ENCODE assay signal across 10 mouse cellular contexts in the genomic region with DNA sequence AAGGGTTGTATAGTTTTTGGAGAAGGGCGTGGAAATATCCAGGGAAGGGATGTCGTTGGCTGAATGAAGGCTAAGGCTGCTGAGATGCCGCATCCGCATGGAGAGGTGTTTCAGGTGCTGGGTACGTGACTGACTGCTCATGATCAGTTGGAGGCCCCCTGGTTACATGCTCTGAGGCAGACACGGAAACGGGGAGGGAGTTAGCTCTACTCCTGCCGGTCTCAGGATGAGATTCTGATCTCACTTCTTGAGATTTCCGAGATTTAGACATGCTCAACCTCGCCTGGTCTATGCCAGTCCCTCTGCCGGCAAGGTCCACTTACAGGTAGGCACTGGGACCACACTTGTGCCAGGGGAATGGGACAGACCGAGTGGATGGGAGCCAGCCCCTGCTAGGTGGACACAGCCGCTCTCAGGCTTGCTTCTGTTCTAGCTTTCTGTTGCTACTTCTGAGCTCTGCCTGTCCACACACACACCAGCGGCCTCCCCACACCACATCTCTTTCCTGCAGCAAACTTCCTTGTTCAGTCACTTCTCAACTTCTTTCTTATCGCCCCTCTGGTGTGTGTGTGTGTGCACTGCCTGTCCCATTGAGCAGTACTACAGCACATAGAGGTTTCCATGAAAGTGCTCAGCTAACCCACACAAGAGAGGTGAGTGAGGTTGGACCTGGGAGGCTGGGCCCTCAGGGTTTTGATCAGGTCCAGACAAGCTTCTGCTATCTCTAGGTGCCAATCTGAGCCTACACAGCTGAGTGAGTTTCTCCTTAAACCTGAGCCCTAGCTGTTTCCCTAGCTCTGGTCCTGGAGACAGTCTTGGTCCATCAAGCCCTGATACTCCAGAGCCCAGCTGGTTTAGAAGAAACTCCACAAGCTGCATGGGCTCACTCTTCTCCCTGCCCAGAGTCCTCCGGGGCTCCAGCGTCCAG. TPM values are rescaled to one million over a fixed set of nuclear protein-coding genes. Genes with fewer than 3 reads are reported as not detected.
DNase-seq lines count a peak whose midpoint lies in the region; ATAC-seq and TF ChIP-seq lines count a peak whose summit lies in the region.
"Had no signal": no experiment of that assay in that cellular context is flagged by ENCODE, and none has a peak within 500 bp of the region (broad histone marks: within the 10 kb centered on the region; RNA-seq: fewer than 3 reads in every experiment).

No protein-coding gene starts in this region.

- no peak for TF ChIP-seq RAD21 in CH12.LX (IDR thresholded peaks at IDR 0.05; ENCODE audit: low read depth, low read length)

- H3K36me3 ChIP-seq in CH12.LX (replicated peaks in 1 of 2; ENCODE audit: control insufficient read depth in 1 of 2, insufficient read depth in 1 of 2, low read length in 1 of 2): peaks cover 0 to 32% of the 10 kb centered on the region in 2 experiments
- H3K36me3 ChIP-seq in midbrain, embryonic 11.5 days (ENCODE audit: control insufficient read depth, insufficient read depth, low read length): peaks cover under 1% of the 10 kb centered on the region; the same call in 1 of the 2 replicates

- H3K27me3 ChIP-seq in CH12.LX (replicated peaks): no peaks in the 10 kb centered on the region
- H3K27me3 ChIP-seq in midbrain, embryonic 11.5 days (ENCODE audit: control insufficient read depth, insufficient read depth, low read length): no peaks in the 10 kb centered on the region; the same call in 1 of the 2 replicates

- in situ Hi-C loops in CH12.LX (cut with MboI; ENCODE audit: low pct_ligation_motif_present, low pct_unique_long_range_greater_than_20kb, low sequenced_read_pairs): no loop called here

- H3K4me1 ChIP-seq in CH12.LX (ENCODE audit: control insufficient read depth in 1 of 2, insufficient read depth in 2 of 2): peaks cover 55 to 94% of the 10 kb centered on the region in 2 experiments
- peaks cover 28% of the 10 kb centered on the region for H3K4me1 ChIP-seq in midbrain, embryonic 11.5 days (ENCODE audit: control insufficient read depth, insufficient read depth, low read length)

- dilution Hi-C loops in CH12.LX (cut with MboI; ENCODE audit: extremely low pct_ligation_motif_present, extremely low pct_unique_long_range_greater_than_20kb, low sequenced_read_pairs): no loop called here

- TF ChIP-seq CTCF in layer of hippocampus, adult 2 months (conservative IDR thresholded peaks at IDR 0.05): no peak
- no peak for TF ChIP-seq CTCF in CH12.LX (conservative IDR thresholded peaks at IDR 0.05 in 1 of 2, IDR thresholded peaks at IDR 0.05 in 1 of 2; ENCODE audit: low read depth in 2 of 2, low read length in 2 of 2)

- no peak for TF ChIP-seq POLR2A in CH12.LX (IDR thresholded peaks at IDR 0.05; ENCODE audit: low read depth, low read length)

- no peak for TF ChIP-seq EP300 in CH12.LX (IDR thresholded peaks at IDR 0.05; ENCODE audit: low read length)

- no peak overlapping the region for H3K4me2 ChIP-seq in CH12.LX (ENCODE audit: insufficient read depth, low read depth, poor library complexity, severe bottlenecking)
- no peak overlapping the region for H3K4me2 ChIP-seq in midbrain, embryonic 11.5 days
- H3K4me2 ChIP-seq: heart, embryonic 13.5 days had no signal

- peak overlapping the region; percentile 87 for H3K27ac ChIP-seq in layer of hippocampus, adult 2 months
- H3K27ac ChIP-seq in CH12.LX (ENCODE audit: insufficient read depth, low read depth): peak overlapping the region; percentile 10; the same call in 1 of the 2 replicates
- H3K27ac ChIP-seq in midbrain, embryonic 11.5 days (ENCODE audit: low read depth, low read length): peak overlapping the region; percentile 73

- H3K9ac ChIP-seq in CH12.LX (ENCODE audit: insufficient read depth, low read depth): no peak overlapping the region
- no peak overlapping the region for H3K9ac ChIP-seq in midbrain, embryonic 11.5 days (ENCODE audit: low read length)
- H3K9ac ChIP-seq: heart, embryonic 13.5 days had no signal

- no peak for DNase-seq in layer of hippocampus, adult 2 months (ENCODE audit: low spot score in 2 of 2)
- no peak for DNase-seq in layer of hippocampus, adult 11-12 months (ENCODE audit: low spot score)
- no peak for DNase-seq in CH12.LX (ENCODE audit: extremely low read depth)
- no peak for DNase-seq in midbrain, embryonic 11.5 days (ENCODE audit: low spot score, missing footprints)
- DNase-seq in ovary, postnatal 10 days (ENCODE audit: low spot score): no peak
- no peak for DNase-seq in adrenal gland, postnatal 10 days
- no peak for DNase-seq in gastrocnemius, postnatal 25 days
- DNase-seq: cerebellum, adult 2 months had no signal

- no peaks in the 10 kb centered on the region for H3K9me3 ChIP-seq in CH12.LX (replicated peaks; ENCODE audit: low read length)
- no peaks in the 10 kb centered on the region for H3K9me3 ChIP-seq in midbrain, embryonic 11.5 days (ENCODE audit: control insufficient read depth, low read length)
- H3K9me3 ChIP-seq: heart, embryonic 13.5 days had no signal

- WGBS in midbrain, embryonic 11.5 days: 75% methylated on average over 17 of the region's 17 CpGs

- H3K79me2 ChIP-seq in CH12.LX (replicated peaks; ENCODE audit: control insufficient read depth, extremely low read depth, insufficient read depth, poor library complexity, severe bottlenecking): no peaks in the 10 kb centered on the region

- peak; percentile 22 for ATAC-seq in granulocyte monocyte progenitor cell, adult 5-6 weeks (replicated peaks; ENCODE audit: poor library complexity, severe bottlenecking)
- no peak for ATAC-seq in midbrain, embryonic 11.5 days (ENCODE audit: low FRiP score)

- no peak overlapping the region for H3K4me3 ChIP-seq in layer of hippocampus, adult 2 months
- no peak overlapping the region for H3K4me3 ChIP-seq in CH12.LX (replicated peaks in 1 of 3; ENCODE audit: low read depth in 2 of 3, low read length in 2 of 3, poor library complexity in 1 of 3)
- no peak overlapping the region for H3K4me3 ChIP-seq in midbrain, embryonic 11.5 days (ENCODE audit: low read depth, low read length)
- H3K4me3 ChIP-seq: heart, embryonic 13.5 days had no signal

TF ChIP-seq in CH12.LX, 34 proteins besides CTCF, POLR2A, EP300 and RAD21:
- TF ChIP-seq MYC (IDR thresholded peaks at IDR 0.05; ENCODE audit: low read depth, low read length) (no peak), IRF4 (IDR thresholded peaks at IDR 0.05; ENCODE audit: low read depth, low read length) (0 out of 2 replicates have a peak, but pooled peaks have one; percentile 10), USF1 (IDR thresholded peaks at IDR 0.05; ENCODE audit: low read depth, low read length) (no peak), ETS1 (conservative IDR thresholded peaks at IDR 0.05; ENCODE audit: low read depth, low read length) (no peak)

RNA-seq across cellular contexts. Expression of a gene that starts 44.8 kb away (rescaled TPM):
- total RNA-seq in layer of hippocampus, adult 2 months (2021): 10 to 100 TPM; 15.2 to 17.3 TPM
- total RNA-seq in CH12.LX (2012; rRNA removed) (60.6 and 64.5 TPM in 2 replicates), CH12.LX (2014; rRNA removed) (56.8 and 67.8 TPM in 2 replicates)
- polyA plus RNA-seq in CH12.LX (2012; ENCODE audit: insufficient read length, low read depth): 156 and 168 TPM in 2 replicates
- total RNA-seq in granulocyte monocyte progenitor cell, adult 5-6 weeks (2014; fragmentation: Nextera tagmentation): not detected in 2 replicates
- total RNA-seq in granulocyte monocyte progenitor cell, adult 5-6 weeks (2017): 0.13 and 1.8 TPM in 2 replicates
- polyA plus RNA-seq in midbrain, embryonic 11.5 days (2014; fragmentation: Nextera tagmentation; extraction: Ambion mirVana): 31.8 and 34.1 TPM in 2 replicates
- 10 to 100 TPM; 41.4 to 48.5 TPM for total RNA-seq in adrenal gland, postnatal 10 days (2021)
- total RNA-seq in gastrocnemius, postnatal 25 days (2021): 1 to 10 TPM; 3.4 to 3.5 TPM

Comparison
In these comparisons a context has a peak if more than half of its experiments do, and no peak if none do; other contexts are left out.
1. H3K27ac ChIP-seq: peak in every context shown above with its lines; median percentile 87 in layer of hippocampus, adult 2 months; 73 in midbrain, embryonic 11.5 days; 10 in CH12.LX.